Mouse (Mus musculus): ENCODE results near the gene H2afx. TPM values are rescaled to one million over a fixed set of nuclear protein-coding genes. Genes with fewer than 3 reads are reported as not detected.

The H2afx gene
- total and polyA plus RNA-seq, 3 experiments = 89.6 to 828 TPM; not detected in 1

DNA sequence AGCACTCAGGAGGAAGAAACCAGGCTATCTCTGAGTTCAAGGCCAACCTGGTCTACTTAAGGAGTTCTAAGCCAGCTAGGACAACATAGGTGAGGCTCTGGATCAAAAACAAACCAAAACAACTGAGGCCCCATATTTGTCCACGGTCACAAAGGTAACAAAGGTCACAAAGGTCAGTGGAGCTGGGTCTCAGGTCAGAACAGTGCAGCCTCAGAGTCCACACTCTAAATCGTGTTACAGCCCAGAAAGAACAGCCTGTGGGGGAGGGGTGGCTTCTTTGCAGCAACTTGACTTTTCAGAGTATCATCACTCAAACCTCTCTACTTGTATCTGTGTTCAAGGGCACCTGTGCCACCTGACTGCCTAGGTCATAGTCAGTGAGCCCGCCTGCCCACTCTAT, 24.7 kb upstream of the H2afx start:
- no peaks in the 10 kb centered on the region for H3K27me3 ChIP-seq (ENCODE audit: control insufficient read depth in 1 of 2, insufficient read depth in 2 of 2, low read length in 2 of 2)
- no peak for DNase-seq (ENCODE audit: low read depth, low spot score)
- no peaks in the 10 kb centered on the region for H3K9me3 ChIP-seq (replicated peaks; ENCODE audit: insufficient read depth, low read length)
- H3K36me3 ChIP-seq (ENCODE audit: control insufficient read depth in 1 of 2, insufficient read depth in 2 of 2, low read length in 2 of 2) = no peaks in the 10 kb centered on the region
- no peak overlapping the region for H3K9ac ChIP-seq (ENCODE audit: control insufficient read depth, low read depth, low read length, poor library complexity, severe bottlenecking)
- no peak for TF ChIP-seq POLR2AphosphoS5 (IDR thresholded peaks at IDR 0.05; ENCODE audit: borderline replicate concordance, low read depth, low read length)
- no peak for TF ChIP-seq CHD1 (IDR thresholded peaks at IDR 0.05; ENCODE audit: low read depth, low read length)
- TF ChIP-seq UBTF (IDR thresholded peaks at IDR 0.05; ENCODE audit: borderline replicate concordance, insufficient read depth, low read depth, low read length) = no peak
- no peak for TF ChIP-seq NELFE (IDR thresholded peaks at IDR 0.05; ENCODE audit: low read depth, low read length)
- no peak for TF ChIP-seq NRF1 (IDR thresholded peaks at IDR 0.05; ENCODE audit: insufficient read depth, low read depth, low read length, poor library complexity, severe bottlenecking)
- no peak overlapping the region for H3K4me3 ChIP-seq (ENCODE audit: control insufficient read depth in 1 of 2, insufficient read depth in 1 of 2, low read depth in 2 of 2, low read length in 2 of 2)
- peaks cover 6% of the 10 kb centered on the region for H3K79me2 ChIP-seq (ENCODE audit: control insufficient read depth, insufficient read depth, low read length, poor library complexity)
- H3K4me1 ChIP-seq (ENCODE audit: control insufficient read depth in 1 of 2, insufficient read depth in 2 of 2, low read length in 2 of 2) = peaks cover 0 to 5% of the 10 kb centered on the region in 2 experiments; a peak in 2 of 4 replicates
- no peak overlapping the region for H3K27ac ChIP-seq (ENCODE audit: control insufficient read depth, low read depth, low read length)

DNA sequence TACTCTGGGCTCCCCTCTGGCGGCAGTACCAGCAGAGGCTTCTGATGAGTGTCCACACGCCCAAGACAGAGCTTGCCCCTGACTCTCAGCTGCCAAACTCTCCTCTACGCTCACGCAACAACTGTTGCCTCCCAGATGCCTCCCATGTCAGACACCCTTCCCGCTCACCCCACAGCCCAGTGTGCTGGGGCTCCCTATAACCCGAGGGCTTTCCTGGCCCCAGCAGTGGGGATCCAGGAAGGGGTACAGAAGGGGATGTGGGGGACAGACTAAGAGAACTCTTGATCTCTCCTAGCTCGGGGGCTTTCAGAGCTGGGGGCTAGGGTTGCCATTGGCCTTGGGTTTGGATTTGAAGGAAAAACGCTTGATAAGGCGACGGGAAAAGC, 23.8 kb upstream of the H2afx start:
- Histone ChIP-seq H3K36me3 (ENCODE audit: control insufficient read depth in 1 of 2, insufficient read depth in 2 of 2, low read length in 2 of 2) (no peaks in the 10 kb centered on the region), H3K9ac (ENCODE audit: control insufficient read depth, low read depth, low read length, poor library complexity, severe bottlenecking) (no peak overlapping the region), H3K79me2 (ENCODE audit: control insufficient read depth, insufficient read depth, low read length, poor library complexity) (no peaks in the 10 kb centered on the region; the same call in 1 of the 2 replicates), H3K4me1 (ENCODE audit: control insufficient read depth in 1 of 2, insufficient read depth in 2 of 2, low read length in 2 of 2) (peaks cover 0 to 5% of the 10 kb centered on the region in 2 experiments; a peak in 2 of 4 replicates), H3K27ac (ENCODE audit: control insufficient read depth, low read depth, low read length) (no peak overlapping the region), H3K27me3 (ENCODE audit: control insufficient read depth in 1 of 2, insufficient read depth in 2 of 2, low read length in 2 of 2) (no peaks in the 10 kb centered on the region), H3K9me3 (replicated peaks; ENCODE audit: insufficient read depth, low read length) (no peaks in the 10 kb centered on the region), H3K4me3 (ENCODE audit: control insufficient read depth in 1 of 2, insufficient read depth in 1 of 2, low read depth in 2 of 2, low read length in 2 of 2) (no peak overlapping the region)
- DNase-seq (ENCODE audit: low read depth, low spot score) = no peak
- no peak for TF ChIP-seq NRF1 (IDR thresholded peaks at IDR 0.05; ENCODE audit: insufficient read depth, low read depth, low read length, poor library complexity, severe bottlenecking)
- TF ChIP-seq CHD1 (IDR thresholded peaks at IDR 0.05; ENCODE audit: low read depth, low read length) = no peak
- TF ChIP-seq BHLHE40 (IDR thresholded peaks at IDR 0.05; ENCODE audit: borderline replicate concordance, low read depth, low read length) = no peak
- TF ChIP-seq UBTF (IDR thresholded peaks at IDR 0.05; ENCODE audit: borderline replicate concordance, insufficient read depth, low read depth, low read length) = no peak
- no peak for TF ChIP-seq ZNF384 (IDR thresholded peaks at IDR 0.05; ENCODE audit: low read depth, low read length)
- TF ChIP-seq KAT2A (conservative IDR thresholded peaks at IDR 0.05; ENCODE audit: low read depth, low read length) = no peak
- no peak for TF ChIP-seq ZC3H11A (IDR thresholded peaks at IDR 0.05; ENCODE audit: low read depth, low read length)
- no peak for TF ChIP-seq POLR2A (IDR thresholded peaks at IDR 0.05; ENCODE audit: control insufficient read depth in 1 of 2, insufficient read depth in 1 of 2, low read depth in 1 of 2, low read length in 2 of 2, poor library complexity in 1 of 2)
- TF ChIP-seq POLR2AphosphoS5 (IDR thresholded peaks at IDR 0.05; ENCODE audit: borderline replicate concordance, low read depth, low read length) = no peak

DNA sequence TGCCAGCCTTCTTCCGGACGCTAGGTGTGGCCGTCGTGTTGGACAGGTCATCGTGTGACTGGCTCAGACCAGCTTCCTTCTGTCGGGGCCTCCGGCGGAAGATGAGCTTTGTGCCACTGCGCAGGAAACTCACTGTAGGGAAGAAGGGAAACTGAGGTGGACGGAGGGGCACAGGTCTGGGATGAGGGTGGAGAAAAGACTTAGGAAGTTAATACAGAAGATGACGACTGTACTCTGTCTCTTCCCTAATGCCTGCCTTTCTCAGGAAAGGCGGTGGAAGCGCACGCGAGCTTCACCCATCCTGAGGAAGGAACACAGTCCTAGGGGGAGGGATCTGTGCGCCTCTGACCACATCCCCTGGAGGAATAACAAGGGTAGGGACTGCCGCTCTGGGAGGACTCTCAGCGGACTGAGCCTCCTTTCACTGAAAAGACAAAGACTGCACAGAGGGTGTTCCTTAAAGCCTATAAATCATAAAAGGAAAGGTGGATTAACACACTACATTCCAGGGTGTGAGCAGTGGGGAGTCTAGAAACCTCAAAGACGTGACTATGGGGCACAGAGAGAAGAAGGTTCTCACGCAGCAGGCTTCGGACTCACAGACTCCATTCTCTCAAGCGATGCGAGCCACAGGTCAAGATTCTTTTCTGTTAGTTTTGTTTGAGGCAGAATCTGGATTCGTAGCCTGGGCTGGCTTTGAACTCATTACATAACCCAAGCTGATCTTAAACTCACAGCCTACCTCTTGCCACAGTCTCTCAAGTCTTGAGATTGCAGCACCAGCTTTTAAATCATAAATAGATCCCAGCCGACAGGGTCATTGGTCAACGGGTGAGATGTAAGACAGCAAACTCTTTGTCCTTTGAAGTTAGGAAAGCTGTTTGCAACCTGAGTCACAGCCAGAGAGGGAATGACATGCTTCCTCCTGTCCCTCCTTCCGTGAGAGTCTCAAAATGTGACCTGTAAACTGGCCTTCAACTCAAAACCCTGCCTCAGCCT, 23.1 kb upstream of the H2afx start:
- no peak for DNase-seq (ENCODE audit: low read depth, low spot score)
- no peaks in the 10 kb centered on the region for H3K79me2 ChIP-seq (ENCODE audit: control insufficient read depth, insufficient read depth, low read length, poor library complexity)
- no peak for TF ChIP-seq MXI1 (IDR thresholded peaks at IDR 0.05; ENCODE audit: low read depth, low read length)
- H3K27me3 ChIP-seq (ENCODE audit: control insufficient read depth in 1 of 2, insufficient read depth in 2 of 2, low read length in 2 of 2) = no peaks in the 10 kb centered on the region
- no peaks in the 10 kb centered on the region for H3K36me3 ChIP-seq (ENCODE audit: control insufficient read depth in 1 of 2, insufficient read depth in 2 of 2, low read length in 2 of 2)
- no peaks in the 10 kb centered on the region for H3K9me3 ChIP-seq (replicated peaks; ENCODE audit: insufficient read depth, low read length)
- no peak overlapping the region for H3K9ac ChIP-seq (ENCODE audit: control insufficient read depth, low read depth, low read length, poor library complexity, severe bottlenecking)
- peaks cover 0 to 2% of the 10 kb centered on the region in 2 experiments; a peak in 2 of 4 replicates for H3K4me1 ChIP-seq (ENCODE audit: control insufficient read depth in 1 of 2, insufficient read depth in 2 of 2, low read length in 2 of 2)
- no peak overlapping the region for H3K27ac ChIP-seq (ENCODE audit: control insufficient read depth, low read depth, low read length)
- H3K4me3 ChIP-seq (ENCODE audit: control insufficient read depth in 1 of 2, insufficient read depth in 1 of 2, low read depth in 2 of 2, low read length in 2 of 2) = no peak overlapping the region

Data from MEL (cell line).